Mouse (Mus musculus): Measurements from ENCODE around the gene Notum. TPM values are rescaled to one million over a fixed set of nuclear protein-coding genes. Genes with fewer than 3 reads are reported as not detected.

Gene Notum
- polyA plus RNA-seq, 1 experiment from 2014 or later: 1.3 TPM

Small RNA genes within 50 kb of the gene (microRNA-seq; reads per million reads assigned to microRNA genes)
- gene Mir6936: 1.3 reads per million

Other genes starting within 250 kb of the Notum start
- gene Nploc4, start 223.5 kb downstream of the Notum start, polyA plus RNA-seq (2014; fragmentation: Nextera tagmentation; extraction: Ambion mirVana): 32.2 and 41.3 TPM in 2 replicates
- gene Tspan10, start 218.5 kb downstream of the Notum start, polyA plus RNA-seq (2014; fragmentation: Nextera tagmentation; extraction: Ambion mirVana): not detected in 2 replicates
- gene Pde6g, start 207.7 kb downstream of the Notum start, polyA plus RNA-seq (2014; fragmentation: Nextera tagmentation; extraction: Ambion mirVana): 0.32 TPM in 1 of 2 replicates, not detected in the other
- gene Oxld1, start 203.1 kb downstream of the Notum start, polyA plus RNA-seq (2014; fragmentation: Nextera tagmentation; extraction: Ambion mirVana): 11.2 and 12.5 TPM in 2 replicates
- gene Ccdc137, start 203.1 kb downstream of the Notum start, polyA plus RNA-seq (2014; fragmentation: Nextera tagmentation; extraction: Ambion mirVana): 17.8 and 19.9 TPM in 2 replicates
- gene Arl16, start 193.6 kb downstream of the Notum start, polyA plus RNA-seq (2014; fragmentation: Nextera tagmentation; extraction: Ambion mirVana): 48.8 and 56.9 TPM in 2 replicates
- gene Mrpl12, start 176.6 kb downstream of the Notum start, polyA plus RNA-seq (2014; fragmentation: Nextera tagmentation; extraction: Ambion mirVana): 113 and 151 TPM in 2 replicates
- gene Slc25a10, start 169.3 kb downstream of the Notum start, polyA plus RNA-seq (2014; fragmentation: Nextera tagmentation; extraction: Ambion mirVana): 23.6 and 28.4 TPM in 2 replicates
- gene Gcgr, start 130.5 kb downstream of the Notum start, polyA plus RNA-seq (2014; fragmentation: Nextera tagmentation; extraction: Ambion mirVana): 0.18 and 0.21 TPM in 2 replicates
- 268 and 318 TPM in 2 replicates for gene Mcrip1, start 111.4 kb downstream of the Notum start, polyA plus RNA-seq (2014; fragmentation: Nextera tagmentation; extraction: Ambion mirVana)
- not detected in 2 replicates for gene Ppp1r27, start 110.0 kb downstream of the Notum start, polyA plus RNA-seq (2014; fragmentation: Nextera tagmentation; extraction: Ambion mirVana)
- gene P4hb, start 87.9 kb downstream of the Notum start, polyA plus RNA-seq (2014; fragmentation: Nextera tagmentation; extraction: Ambion mirVana): 241 and 300 TPM in 2 replicates
- 353 and 438 TPM in 2 replicates for gene Arhgdia, start 79.6 kb downstream of the Notum start, polyA plus RNA-seq (2014; fragmentation: Nextera tagmentation; extraction: Ambion mirVana)
- 277 and 282 TPM in 2 replicates for gene Alyref, start 62.8 kb downstream of the Notum start, polyA plus RNA-seq (2014; fragmentation: Nextera tagmentation; extraction: Ambion mirVana)
- gene Anapc11, start 62.8 kb downstream of the Notum start, polyA plus RNA-seq (2014; fragmentation: Nextera tagmentation; extraction: Ambion mirVana): 210 and 266 TPM in 2 replicates
- gene Npb, start 52.7 kb downstream of the Notum start, polyA plus RNA-seq (2014; fragmentation: Nextera tagmentation; extraction: Ambion mirVana): 0.77 and 0.82 TPM in 2 replicates
- 148 and 181 TPM in 2 replicates for gene Pcyt2, start 43.2 kb downstream of the Notum start, polyA plus RNA-seq (2014; fragmentation: Nextera tagmentation; extraction: Ambion mirVana)
- 38.4 and 39.5 TPM in 2 replicates for gene Sirt7, start 35.9 kb downstream of the Notum start, polyA plus RNA-seq (2014; fragmentation: Nextera tagmentation; extraction: Ambion mirVana)
- 37.4 and 42.5 TPM in 2 replicates for gene Mafg, start 27.6 kb downstream of the Notum start, polyA plus RNA-seq (2014; fragmentation: Nextera tagmentation; extraction: Ambion mirVana)
- gene Pycr1, start 17.4 kb downstream of the Notum start, polyA plus RNA-seq (2014; fragmentation: Nextera tagmentation; extraction: Ambion mirVana): 17.0 and 18.5 TPM in 2 replicates
- 0.51 and 1.5 TPM in 2 replicates for gene Myadml2, start 13.0 kb downstream of the Notum start, polyA plus RNA-seq (2014; fragmentation: Nextera tagmentation; extraction: Ambion mirVana)
- 136 and 141 TPM in 2 replicates for gene Aspscr1, start 11.8 kb upstream of the Notum start, polyA plus RNA-seq (2014; fragmentation: Nextera tagmentation; extraction: Ambion mirVana)
- 99.1 and 105 TPM in 2 replicates for gene Cenpx, start 52.6 kb upstream of the Notum start, polyA plus RNA-seq (2014; fragmentation: Nextera tagmentation; extraction: Ambion mirVana)
- gene Lrrc45, start 52.8 kb upstream of the Notum start, polyA plus RNA-seq (2014; fragmentation: Nextera tagmentation; extraction: Ambion mirVana): 50.4 and 72.1 TPM in 2 replicates
- 113 and 646 TPM in 2 replicates for gene Rac3, start 60.3 kb upstream of the Notum start, polyA plus RNA-seq (2014; fragmentation: Nextera tagmentation; extraction: Ambion mirVana)
- gene Dcxr, start 66.1 kb upstream of the Notum start, polyA plus RNA-seq (2014; fragmentation: Nextera tagmentation; extraction: Ambion mirVana): 6.0 and 8.6 TPM in 2 replicates
- gene Cbr2, start 70.9 kb upstream of the Notum start, polyA plus RNA-seq (2014; fragmentation: Nextera tagmentation; extraction: Ambion mirVana): 0.51 TPM in 1 of 2 replicates, not detected in the other
- 2.0 and 2.2 TPM in 2 replicates for gene Hmga1b, start 101.6 kb upstream of the Notum start, polyA plus RNA-seq (2014; fragmentation: Nextera tagmentation; extraction: Ambion mirVana)
- 83.9 and 102 TPM in 2 replicates for gene Rfng, start 123.0 kb upstream of the Notum start, polyA plus RNA-seq (2014; fragmentation: Nextera tagmentation; extraction: Ambion mirVana)
- gene Gps1, start 123.1 kb upstream of the Notum start, polyA plus RNA-seq (2014; fragmentation: Nextera tagmentation; extraction: Ambion mirVana): 303 and 316 TPM in 2 replicates
- gene Dus1l, start 135.2 kb upstream of the Notum start, polyA plus RNA-seq (2014; fragmentation: Nextera tagmentation; extraction: Ambion mirVana): 39.4 and 48.0 TPM in 2 replicates
- 120 and 124 TPM in 2 replicates for gene Fasn, start 163.4 kb upstream of the Notum start, polyA plus RNA-seq (2014; fragmentation: Nextera tagmentation; extraction: Ambion mirVana)

All from midbrain, embryonic 14.5 days (tissue).